Mouse (Mus musculus): Measurements from ENCODE around the gene E030030I06Rik. TPM values are rescaled to one million over a fixed set of nuclear protein-coding genes. Genes with fewer than 3 reads are reported as not detected.
"Not testable (repeated sequence)": the region's sequence is repeated elsewhere in the genome, so short reads cannot be mapped to it uniquely, and the experiment has no call there.

E030030I06Rik gene
- polyA plus RNA-seq, 1 experiment from 2014 or later, result 16.1 TPM

DNA sequence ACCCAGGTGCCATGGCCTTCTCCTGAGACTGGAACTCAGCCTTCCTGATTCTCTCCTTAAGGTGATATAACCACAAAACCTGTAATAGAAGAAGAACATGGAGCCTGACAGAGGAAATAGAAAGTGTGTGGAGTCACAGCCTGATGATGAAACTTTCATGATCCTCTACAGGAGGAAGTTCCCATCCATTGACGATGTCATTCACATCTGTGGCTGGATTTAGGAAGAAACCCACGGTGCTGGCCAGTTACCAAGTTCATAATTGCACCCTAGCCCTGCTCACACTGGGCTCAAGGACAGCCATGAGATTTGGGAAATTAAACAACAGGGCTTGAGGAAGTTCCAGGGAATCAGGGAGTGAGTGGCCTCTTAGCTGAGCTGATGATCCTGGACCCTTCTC lies 17.0 kb upstream of the E030030I06Rik start:
- H3K4me2 ChIP-seq (ENCODE audit: low read depth, low read length); ATAC-seq (ENCODE audit: low read depth); DNase-seq (ENCODE audit: low spot score); H3K4me1 ChIP-seq (ENCODE audit: control insufficient read depth, insufficient read depth, low read length); H3K4me3 ChIP-seq (ENCODE audit: low read depth, low read length); H3K27ac ChIP-seq (replicated peaks; ENCODE audit: low read depth, low read length); H3K27me3 ChIP-seq (replicated peaks; ENCODE audit: control insufficient read depth, insufficient read depth, low read length); H3K9me3 ChIP-seq (ENCODE audit: control insufficient read depth, low read length); H3K36me3 ChIP-seq (ENCODE audit: control insufficient read depth, insufficient read depth, low read length); H3K9ac ChIP-seq (ENCODE audit: low read depth, low read length): not testable (repeated sequence)
- WGBS, result 52% methylated on average over 2 of the region's 2 CpGs

DNA sequence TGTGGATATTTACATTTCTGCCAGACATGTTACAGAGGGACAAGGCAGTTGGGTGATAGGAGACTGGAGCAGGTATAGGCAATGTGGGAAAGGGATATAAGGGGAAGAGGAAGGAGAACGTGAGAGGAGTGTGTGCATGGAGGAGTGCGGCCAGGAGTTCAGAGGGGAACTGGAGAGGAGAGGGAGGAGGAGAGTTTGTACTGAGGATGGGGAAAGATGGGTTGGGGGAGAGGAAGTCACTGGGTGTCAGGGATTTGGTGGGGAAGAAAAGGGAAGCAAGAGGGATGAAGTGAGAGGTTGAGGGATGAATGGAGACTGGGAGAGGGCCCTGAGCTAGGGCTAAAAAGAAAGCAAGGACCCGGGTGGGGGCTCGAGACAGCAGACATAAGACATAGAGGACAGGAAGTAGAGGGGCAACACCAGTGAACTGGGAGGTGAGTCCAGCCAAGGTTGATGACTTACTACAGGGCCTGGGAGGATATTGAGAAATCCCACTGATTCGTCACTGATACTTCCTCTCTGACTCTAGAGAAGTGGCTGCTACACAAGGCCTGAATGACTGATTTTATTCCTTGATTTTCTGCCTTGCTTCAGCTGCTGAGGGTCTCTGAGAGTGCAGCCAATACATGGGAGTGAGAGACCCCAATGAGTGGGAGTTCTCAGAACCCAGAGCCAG lies 16.4 kb upstream of the E030030I06Rik start:
- 70% methylated on average over 4 of the region's 5 CpGs for WGBS
- DNase-seq (ENCODE audit: low spot score); H3K9ac ChIP-seq (ENCODE audit: low read depth, low read length); H3K4me1 ChIP-seq (ENCODE audit: control insufficient read depth, insufficient read depth, low read length); ATAC-seq (ENCODE audit: low read depth); H3K4me2 ChIP-seq (ENCODE audit: low read depth, low read length); H3K36me3 ChIP-seq (ENCODE audit: control insufficient read depth, insufficient read depth, low read length); H3K4me3 ChIP-seq (ENCODE audit: low read depth, low read length); H3K9me3 ChIP-seq (ENCODE audit: control insufficient read depth, low read length); H3K27ac ChIP-seq (replicated peaks; ENCODE audit: low read depth, low read length): not testable (repeated sequence)
- peaks cover 16% of the 10 kb centered on the region for H3K27me3 ChIP-seq (replicated peaks; ENCODE audit: control insufficient read depth, insufficient read depth, low read length)

DNA sequence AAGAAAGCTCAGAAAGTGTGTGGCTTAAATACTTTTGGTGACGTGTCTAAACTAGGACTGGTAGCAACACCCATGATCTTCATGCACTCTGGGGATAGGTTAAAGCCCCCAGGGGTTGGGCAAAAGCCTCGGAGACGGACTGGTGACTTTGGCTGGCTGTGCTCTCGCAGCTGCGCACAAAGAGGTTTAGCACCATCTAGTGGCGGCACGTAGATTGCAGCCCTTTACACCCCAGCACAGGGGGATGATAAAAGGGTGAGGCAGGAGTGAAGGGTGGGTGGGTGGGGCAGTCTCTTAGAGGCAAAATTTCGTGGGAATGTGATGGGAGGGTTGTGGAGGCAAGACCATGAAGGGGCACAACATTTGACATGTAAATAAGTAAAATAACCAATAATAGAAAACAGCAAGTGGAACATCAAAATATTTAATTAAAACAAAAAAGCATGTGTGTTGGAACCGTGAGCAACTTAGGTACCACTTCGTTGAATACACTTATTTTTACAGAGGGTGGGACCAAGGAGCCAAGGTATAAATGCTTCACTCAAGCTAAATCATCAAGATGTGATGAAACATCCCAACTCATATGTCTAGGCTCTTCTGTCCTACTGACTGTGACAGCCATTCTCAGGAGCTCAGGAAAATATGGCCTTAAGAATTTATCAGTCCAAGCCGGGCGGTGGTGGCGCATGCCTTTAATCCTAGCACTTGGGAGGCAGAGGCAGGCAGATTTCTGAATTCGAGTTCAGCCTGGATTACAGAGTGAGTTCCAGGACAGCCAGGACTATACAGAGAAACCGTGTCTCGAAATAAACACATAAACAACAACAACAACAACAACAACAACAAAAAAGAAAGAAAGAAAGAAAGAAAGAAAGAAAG lies 14.9 kb upstream of the E030030I06Rik start:
- H3K27me3 ChIP-seq (replicated peaks; ENCODE audit: control insufficient read depth, insufficient read depth, low read length), result peaks cover 28% of the 10 kb centered on the region
- H3K4me2 ChIP-seq (ENCODE audit: low read depth, low read length), result peak overlapping the region; percentile 39
- DNase-seq (ENCODE audit: low spot score); H3K9me3 ChIP-seq (ENCODE audit: control insufficient read depth, low read length); H3K9ac ChIP-seq (ENCODE audit: low read depth, low read length); H3K36me3 ChIP-seq (ENCODE audit: control insufficient read depth, insufficient read depth, low read length); H3K4me1 ChIP-seq (ENCODE audit: control insufficient read depth, insufficient read depth, low read length); H3K4me3 ChIP-seq (ENCODE audit: low read depth, low read length); H3K27ac ChIP-seq (replicated peaks; ENCODE audit: low read depth, low read length): not testable (repeated sequence)
- 0 out of 2 replicates have a peak, but pooled peaks have one; percentile 44 for ATAC-seq (ENCODE audit: low read depth)
- WGBS, result 36% methylated on average over 13 of the region's 16 CpGs

GRCm38 (mm10) chr10:22163279-22163678 lies 14.2 kb upstream of the E030030I06Rik start:
- not testable (repeated sequence) for DNase-seq (ENCODE audit: low spot score); H3K27ac ChIP-seq (replicated peaks; ENCODE audit: low read depth, low read length); H3K36me3 ChIP-seq (ENCODE audit: control insufficient read depth, insufficient read depth, low read length); H3K9ac ChIP-seq (ENCODE audit: low read depth, low read length); ATAC-seq (ENCODE audit: low read depth); H3K4me1 ChIP-seq (ENCODE audit: control insufficient read depth, insufficient read depth, low read length); H3K9me3 ChIP-seq (ENCODE audit: control insufficient read depth, low read length); H3K4me3 ChIP-seq (ENCODE audit: low read depth, low read length)
- 9% methylated on average over 9 of the region's 9 CpGs for WGBS
- Histone ChIP-seq H3K27me3 (replicated peaks; ENCODE audit: control insufficient read depth, insufficient read depth, low read length) (peaks cover 34% of the 10 kb centered on the region), H3K4me2 (ENCODE audit: low read depth, low read length) (peak overlapping the region; percentile 39)

DNA sequence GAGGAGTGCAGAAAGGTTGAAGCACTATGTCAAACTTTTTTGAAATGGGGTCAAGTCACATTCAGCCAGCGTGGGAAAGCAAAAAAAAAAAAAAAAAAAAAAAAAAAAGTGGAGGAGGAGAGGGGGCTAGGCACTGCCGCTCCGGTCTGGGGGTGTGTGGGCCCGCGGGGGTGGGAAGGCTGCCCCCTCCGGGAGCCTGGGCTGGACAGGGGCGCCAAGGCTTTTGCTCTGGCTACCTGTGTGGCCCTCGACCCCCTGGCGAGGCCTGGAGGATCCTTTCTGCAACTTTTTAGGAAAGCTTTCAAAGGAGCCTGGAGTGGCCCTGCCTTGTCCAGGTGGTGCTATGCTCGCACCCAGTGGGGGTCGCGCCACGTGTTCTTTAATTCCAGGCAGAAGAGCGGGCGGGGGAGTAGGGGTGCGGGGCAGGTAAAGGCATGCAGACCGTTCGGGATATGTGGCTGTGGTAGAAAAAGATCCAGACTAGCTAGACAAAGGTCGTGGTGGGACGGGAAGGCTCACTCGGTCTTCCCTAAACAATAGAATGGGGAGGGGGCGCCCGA lies 10.6 kb upstream of the E030030I06Rik start:
- H3K4me2 ChIP-seq (ENCODE audit: low read depth, low read length), result no peak overlapping the region
- DNase-seq (ENCODE audit: low spot score) (no peak), ATAC-seq (ENCODE audit: low read depth) (no peak)
- no peak overlapping the region for H3K9ac ChIP-seq (ENCODE audit: low read depth, low read length)
- H3K9me3 ChIP-seq (ENCODE audit: control insufficient read depth, low read length), result no peaks in the 10 kb centered on the region
- no peak overlapping the region for H3K4me3 ChIP-seq (ENCODE audit: low read depth, low read length)
- 7% methylated on average over 19 of the region's 23 CpGs for WGBS
- no peaks in the 10 kb centered on the region for H3K4me1 ChIP-seq (ENCODE audit: control insufficient read depth, insufficient read depth, low read length)
- no peak overlapping the region for H3K27ac ChIP-seq (replicated peaks; ENCODE audit: low read depth, low read length)
- H3K36me3 ChIP-seq (ENCODE audit: control insufficient read depth, insufficient read depth, low read length), result no peaks in the 10 kb centered on the region
- H3K27me3 ChIP-seq (replicated peaks; ENCODE audit: control insufficient read depth, insufficient read depth, low read length), result peaks cover 70% of the 10 kb centered on the region

- Histone ChIP-seq H3K9ac (ENCODE audit: low read depth, low read length) (no peak overlapping the region), H3K36me3 (ENCODE audit: control insufficient read depth, insufficient read depth, low read length) (no peaks in the 10 kb centered on the region), H3K27ac (replicated peaks; ENCODE audit: low read depth, low read length) (no peak overlapping the region), H3K4me3 (ENCODE audit: low read depth, low read length) (peak overlapping the region; percentile 33), H3K4me1 (ENCODE audit: control insufficient read depth, insufficient read depth, low read length) (no peaks in the 10 kb centered on the region), H3K9me3 (ENCODE audit: control insufficient read depth, low read length) (no peaks in the 10 kb centered on the region), H3K4me2 (ENCODE audit: low read depth, low read length) (peak overlapping the region; percentile 54), H3K27me3 (replicated peaks; ENCODE audit: control insufficient read depth, insufficient read depth, low read length) (peaks cover 71% of the 10 kb centered on the region)
- ATAC-seq (ENCODE audit: low read depth), result no peak
- under 1% methylated on average over 24 of the region's 24 CpGs for WGBS
- DNase-seq (ENCODE audit: low spot score), result no peak
Observed at GRCm38 (mm10) chr10:22159131-22159561, 10.1 kb upstream of the E030030I06Rik start.

GRCm38 (mm10) chr10:22158310-22158999 lies 9.4 kb upstream of the E030030I06Rik start, which contains the start of the genes Raet1e and H60b:
Gene Raet1e (plus strand): TSS chr10:22158569.
Gene H60b (plus strand): TSS chr10:22158586.
- Histone ChIP-seq H3K4me3 (ENCODE audit: low read depth, low read length) (peak within 1 kb of the TSS; percentile 33), H3K4me2 (ENCODE audit: low read depth, low read length) (peak within 1 kb of the TSS; percentile 54), H3K27me3 (replicated peaks; ENCODE audit: control insufficient read depth, insufficient read depth, low read length) (peaks cover 71% of the 10 kb centered on the region)
- not testable (repeated sequence) for H3K27ac ChIP-seq (replicated peaks; ENCODE audit: low read depth, low read length); H3K9ac ChIP-seq (ENCODE audit: low read depth, low read length); H3K9me3 ChIP-seq (ENCODE audit: control insufficient read depth, low read length); H3K4me1 ChIP-seq (ENCODE audit: control insufficient read depth, insufficient read depth, low read length); H3K36me3 ChIP-seq (ENCODE audit: control insufficient read depth, insufficient read depth, low read length)
- ATAC-seq (ENCODE audit: low read depth), result peak; percentile 82
- peak; percentile 69 for DNase-seq (ENCODE audit: low spot score)
- under 1% methylated on average over 36 of the region's 48 CpGs for WGBS
